ENCODE assay signal across 8 mouse cellular contexts in the genomic region with DNA sequence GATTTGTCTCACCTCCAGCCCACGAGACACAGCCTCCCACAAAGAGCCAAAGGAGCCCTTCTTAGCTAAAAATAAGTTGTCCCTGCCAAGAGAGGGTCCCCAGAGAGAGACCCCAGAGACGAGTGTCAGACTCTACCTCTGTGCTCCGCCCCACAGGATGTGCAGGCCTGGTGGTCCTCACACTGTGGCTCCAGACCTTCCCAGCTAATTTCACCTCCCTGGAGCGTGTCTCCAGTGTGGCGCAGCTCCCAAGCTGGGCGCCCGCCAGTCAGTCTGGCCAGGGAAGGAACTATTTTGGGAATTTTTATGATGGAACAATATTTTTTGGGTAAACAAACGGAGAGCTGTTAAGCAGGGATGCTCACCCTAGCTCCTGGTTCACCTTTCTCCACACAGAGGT. TPM values are rescaled to one million over a fixed set of nuclear protein-coding genes. Genes with fewer than 3 reads are reported as not detected.
DNase-seq lines count a peak whose midpoint lies in the region; ATAC-seq and TF ChIP-seq lines count a peak whose summit lies in the region.

No protein-coding gene starts in this region.

- H3K4me2 ChIP-seq in intestine, embryonic 15.5 days (replicated peaks) = no peak overlapping the region
- no peak overlapping the region for H3K4me2 ChIP-seq in intestine, postnatal 0 days (replicated peaks; ENCODE audit: low read depth)

- 0 out of 2 replicates have a peak overlapping the region, but pooled peaks have one; percentile 19 for H3K27ac ChIP-seq in intestine, embryonic 15.5 days
- H3K27ac ChIP-seq in intestine, postnatal 0 days (ENCODE audit: low read depth, low read length) = no peak overlapping the region
- peak overlapping the region; percentile 63 for H3K27ac ChIP-seq in gastrocnemius, adult 2 months
- H3K27ac ChIP-seq in thymus, adult 2 months (ENCODE audit: control insufficient read depth, insufficient read depth, low read length) = no peak overlapping the region

- no peaks in the 10 kb centered on the region for H3K9me3 ChIP-seq in intestine, embryonic 15.5 days
- no peaks in the 10 kb centered on the region for H3K9me3 ChIP-seq in intestine, postnatal 0 days (ENCODE audit: control insufficient read depth)

- no peak overlapping the region for H3K9ac ChIP-seq in intestine, embryonic 15.5 days
- no peak overlapping the region for H3K9ac ChIP-seq in intestine, postnatal 0 days (ENCODE audit: low read depth, low read length)

- H3K4me1 ChIP-seq in intestine, embryonic 15.5 days (replicated peaks) = peaks cover 7% of the 10 kb centered on the region
- no peaks in the 10 kb centered on the region for H3K4me1 ChIP-seq in intestine, postnatal 0 days (replicated peaks; ENCODE audit: control insufficient read depth, insufficient read depth, low read length)
- peaks cover 21% of the 10 kb centered on the region for H3K4me1 ChIP-seq in thymus, adult 2 months (replicated peaks; ENCODE audit: control insufficient read depth, insufficient read depth, low read length)

- no peaks in the 10 kb centered on the region for H3K27me3 ChIP-seq in intestine, embryonic 15.5 days (replicated peaks)
- H3K27me3 ChIP-seq in intestine, postnatal 0 days (replicated peaks; ENCODE audit: control insufficient read depth, insufficient read depth, low read length) = no peaks in the 10 kb centered on the region
- H3K27me3 ChIP-seq in thymus, adult 2 months (ENCODE audit: control insufficient read depth, insufficient read depth, low read length) = no peaks in the 10 kb centered on the region

- no peaks in the 10 kb centered on the region for H3K36me3 ChIP-seq in intestine, embryonic 15.5 days
- H3K36me3 ChIP-seq in intestine, postnatal 0 days (ENCODE audit: control insufficient read depth, insufficient read depth) = no peaks in the 10 kb centered on the region
- H3K36me3 ChIP-seq in thymus, adult 2 months (ENCODE audit: control insufficient read depth, insufficient read depth, low read length) = no peaks in the 10 kb centered on the region

- no peak overlapping the region for H3K4me3 ChIP-seq in intestine, embryonic 15.5 days (replicated peaks)
- H3K4me3 ChIP-seq in intestine, postnatal 0 days (ENCODE audit: low read depth, low read length) = no peak overlapping the region
- H3K4me3 ChIP-seq in gastrocnemius, adult 2 months = no peak overlapping the region
- H3K4me3 ChIP-seq in thymus, adult 2 months (ENCODE audit: control insufficient read depth, insufficient read depth, low read length) = no peak overlapping the region

- TF ChIP-seq POLR2A in thymus, adult 2 months (IDR thresholded peaks at IDR 0.05; ENCODE audit: control insufficient read depth, extremely low read depth, insufficient read depth, low read length, poor library complexity) = no peak

- ATAC-seq in intestine, embryonic 15.5 days = no peak
- ATAC-seq in intestine, postnatal 0 days = no peak

- 48% methylated on average over 8 of the region's 8 CpGs for WGBS in intestine, embryonic 15.5 days
- 49% methylated on average over 8 of the region's 8 CpGs for WGBS in intestine, postnatal 0 days
- WGBS in thymus, adult 2 months = 90% methylated on average over 8 of the region's 8 CpGs

- DNase-seq in Muller cell, postnatal 12 days (ENCODE audit: inconsistent ontology term) = peak; percentile 27
- peak; percentile 75 for DNase-seq in gastrocnemius, adult 2 months
- peak; percentile 16 to 41 for DNase-seq in kidney, postnatal 36 days
- no peak for DNase-seq in right cerebral cortex, postnatal 14 days
- no peak for DNase-seq in left cerebral cortex, adult 18-20 months (ENCODE audit: low spot score in 2 of 2)
- DNase-seq in thymus, adult 2 months = no peak

- intact Hi-C loops in gastrocnemius, adult 2 months (cut with DNase I) = no loop called here

- no peak for TF ChIP-seq CTCF in intestine, postnatal 0 days (IDR thresholded peaks at IDR 0.05; ENCODE audit: low read depth)
- no peak for TF ChIP-seq CTCF in gastrocnemius, adult 2 months (IDR thresholded peaks at IDR 0.05)
- no peak for TF ChIP-seq CTCF in thymus, adult 2 months (IDR thresholded peaks at IDR 0.05; ENCODE audit: borderline replicate concordance, control insufficient read depth, extremely low read depth, insufficient read depth, low read length, poor library complexity)

RNA-seq across cellular contexts. Expression of a gene that starts 50.8 kb away (rescaled TPM):
- polyA plus RNA-seq in intestine, embryonic 15.5 days (2015; fragmentation: Nextera tagmentation; extraction: Ambion mirVana) = 0.62 and 0.74 TPM in 2 replicates
- 0.44 TPM in 2 replicates for polyA plus RNA-seq in intestine, postnatal 0 days (2015; fragmentation: Nextera tagmentation; extraction: Ambion mirVana)
- total RNA-seq in gastrocnemius, adult 2 months (2021) = 1 to 10 TPM; 3.9 to 8.8 TPM
- total RNA-seq in left cerebral cortex, adult 18-20 months (2021) = 10 to 100 TPM; 74.8 to 77.6 TPM
- 3.1 and 3.5 TPM in 2 replicates for polyA plus RNA-seq in thymus, adult 2 months (2012; rRNA removed)

Comparison
In these comparisons a context has a peak if more than half of its experiments do, and no peak if none do; other contexts are left out.
1. H3K27ac ChIP-seq: peak in intestine, embryonic 15.5 days (single experiment) and gastrocnemius, adult 2 months (single experiment); none in intestine, postnatal 0 days (single experiment) and thymus, adult 2 months (single experiment).
2. DNase-seq: peak in Muller cell, postnatal 12 days (single experiment), gastrocnemius, adult 2 months (single experiment) and kidney, postnatal 36 days (2 of 2); none in right cerebral cortex, postnatal 14 days (single experiment), left cerebral cortex, adult 18-20 months (0 of 2) and thymus, adult 2 months (single experiment).